Mouse (Mus musculus): ENCODE measurements at regions not wholly inside any gene's neighbourhood (a gene's known extent, or its start where the extent isn't known, plus 50 kb on each side); places are given as distances from the start of the nearest gene placed in this dataset.

GRCm38 (mm10) chr1:35095785-35096184 lies 246.0 kb downstream of the Plekhb2 start:
- no peak for TF ChIP-seq CTCF (IDR thresholded peaks at IDR 0.05; ENCODE audit: low read depth, low read length)
- no peak for TF ChIP-seq POLR2A (IDR thresholded peaks at IDR 0.05; ENCODE audit: insufficient read depth, low read length)
